Mouse (Mus musculus): ENCODE results near the gene Lsamp. TPM values are rescaled to one million over a fixed set of nuclear protein-coding genes. Genes with fewer than 3 reads are reported as not detected.

Lsamp gene
- polyA plus RNA-seq, 1 experiment: 0.04 TPM

GRCm38 (mm10) chr16:40974084-40974483 lies 989.9 kb downstream of the Lsamp start:
- H3K4me1 ChIP-seq (ENCODE audit: control insufficient read depth, insufficient read depth, insufficient read length): no peaks in the 10 kb centered on the region

GRCm38 (mm10) chr16:40983026-40983425 lies 998.9 kb downstream of the Lsamp start:
- H3K27me3 ChIP-seq (ENCODE audit: control insufficient read depth, insufficient read depth, low read length): no peaks in the 10 kb centered on the region
- no peak for TF ChIP-seq POLR2A (IDR thresholded peaks at IDR 0.05; ENCODE audit: low read depth, low read length)
- no peak for TF ChIP-seq CTCF (IDR thresholded peaks at IDR 0.05; ENCODE audit: extremely low read depth, insufficient read depth, insufficient read length, insufficient replicate concordance)
- no peak overlapping the region for H3K4me3 ChIP-seq (ENCODE audit: extremely low read depth, insufficient read depth, insufficient read length)
- no peak for DNase-seq (ENCODE audit: low read depth in 1 of 2, low spot score in 2 of 2)
- H3K36me3 ChIP-seq (ENCODE audit: control insufficient read depth, insufficient read depth, low read length): no peaks in the 10 kb centered on the region
- WGBS: 72% methylated on average over 3 of the region's 3 CpGs
- no peak overlapping the region for H3K27ac ChIP-seq (ENCODE audit: insufficient read depth, low read length)
- H3K4me1 ChIP-seq (ENCODE audit: control insufficient read depth, insufficient read depth, insufficient read length): no peaks in the 10 kb centered on the region

More at GRCm38 (mm10) chr16:40974084-40974483, 989.9 kb downstream of the Lsamp start:
- Histone ChIP-seq H3K4me3 (ENCODE audit: extremely low read depth, insufficient read depth, insufficient read length) (no peak overlapping the region), H3K27ac (ENCODE audit: insufficient read depth, low read length) (no peak overlapping the region), H3K27me3 (ENCODE audit: control insufficient read depth, insufficient read depth, low read length) (no peaks in the 10 kb centered on the region), H3K36me3 (ENCODE audit: control insufficient read depth, insufficient read depth, low read length) (no peaks in the 10 kb centered on the region)
- TF ChIP-seq CTCF (IDR thresholded peaks at IDR 0.05; ENCODE audit: extremely low read depth, insufficient read depth, insufficient read length, insufficient replicate concordance) (no peak), POLR2A (IDR thresholded peaks at IDR 0.05; ENCODE audit: low read depth, low read length) (no peak)
- no peak for DNase-seq (ENCODE audit: low read depth in 1 of 2, low spot score in 2 of 2)
- WGBS: 68% methylated on average over 2 of the region's 2 CpGs

- TF ChIP-seq CTCF (IDR thresholded peaks at IDR 0.05; ENCODE audit: extremely low read depth, insufficient read depth, insufficient read length, insufficient replicate concordance) (no peak), POLR2A (IDR thresholded peaks at IDR 0.05; ENCODE audit: low read depth, low read length) (no peak)
- 85% methylated on average over 5 of the region's 5 CpGs for WGBS
- H3K27me3 ChIP-seq (ENCODE audit: control insufficient read depth, insufficient read depth, low read length): no peaks in the 10 kb centered on the region
These were observed 1023.4 kb downstream of the Lsamp start for GRCm38 (mm10) chr16:41007569-41007968.

GRCm38 (mm10) chr16:41034746-41035145 lies 1050.6 kb downstream of the Lsamp start:
- H3K27ac ChIP-seq (ENCODE audit: insufficient read depth, low read length): no peak overlapping the region
- H3K27me3 ChIP-seq (ENCODE audit: control insufficient read depth, insufficient read depth, low read length): no peaks in the 10 kb centered on the region
- no peak for TF ChIP-seq CTCF (IDR thresholded peaks at IDR 0.05; ENCODE audit: extremely low read depth, insufficient read depth, insufficient read length, insufficient replicate concordance)
- TF ChIP-seq POLR2A (IDR thresholded peaks at IDR 0.05; ENCODE audit: low read depth, low read length): no peak

More at GRCm38 (mm10) chr16:41007569-41007968, 1023.4 kb downstream of the Lsamp start:
- no peak overlapping the region for H3K27ac ChIP-seq (ENCODE audit: insufficient read depth, low read length)
- no peaks in the 10 kb centered on the region for H3K36me3 ChIP-seq (ENCODE audit: control insufficient read depth, insufficient read depth, low read length)
- H3K4me3 ChIP-seq (ENCODE audit: extremely low read depth, insufficient read depth, insufficient read length): no peak overlapping the region
- DNase-seq (ENCODE audit: low read depth in 1 of 2, low spot score in 2 of 2): no peak
- no peaks in the 10 kb centered on the region for H3K4me1 ChIP-seq (ENCODE audit: control insufficient read depth, insufficient read depth, insufficient read length)

GRCm38 (mm10) chr16:41041686-41042085 lies 1057.5 kb downstream of the Lsamp start:
- Histone ChIP-seq H3K27ac (ENCODE audit: insufficient read depth, low read length) (no peak overlapping the region), H3K36me3 (ENCODE audit: control insufficient read depth, insufficient read depth, low read length) (no peaks in the 10 kb centered on the region), H3K27me3 (ENCODE audit: control insufficient read depth, insufficient read depth, low read length) (no peaks in the 10 kb centered on the region), H3K4me3 (ENCODE audit: extremely low read depth, insufficient read depth, insufficient read length) (no peak overlapping the region), H3K4me1 (ENCODE audit: control insufficient read depth, insufficient read depth, insufficient read length) (no peaks in the 10 kb centered on the region)
- WGBS: 56% methylated on average over 2 of the region's 2 CpGs
- DNase-seq (ENCODE audit: low read depth in 1 of 2, low spot score in 2 of 2): no peak
- TF ChIP-seq CTCF (IDR thresholded peaks at IDR 0.05; ENCODE audit: extremely low read depth, insufficient read depth, insufficient read length, insufficient replicate concordance) (no peak), POLR2A (IDR thresholded peaks at IDR 0.05; ENCODE audit: low read depth, low read length) (no peak)

More at GRCm38 (mm10) chr16:41034746-41035145, 1050.6 kb downstream of the Lsamp start:
- DNase-seq (ENCODE audit: low read depth in 1 of 2, low spot score in 2 of 2): no peak
- Histone ChIP-seq H3K36me3 (ENCODE audit: control insufficient read depth, insufficient read depth, low read length) (no peaks in the 10 kb centered on the region), H3K4me1 (ENCODE audit: control insufficient read depth, insufficient read depth, insufficient read length) (no peaks in the 10 kb centered on the region), H3K4me3 (ENCODE audit: extremely low read depth, insufficient read depth, insufficient read length) (no peak overlapping the region)

GRCm38 (mm10) chr16:41063270-41063857 lies 1079.2 kb downstream of the Lsamp start:
- Histone ChIP-seq H3K27me3 (ENCODE audit: control insufficient read depth, insufficient read depth, low read length) (no peaks in the 10 kb centered on the region), H3K36me3 (ENCODE audit: control insufficient read depth, insufficient read depth, low read length) (no peaks in the 10 kb centered on the region), H3K27ac (ENCODE audit: insufficient read depth, low read length) (no peak overlapping the region), H3K4me3 (ENCODE audit: extremely low read depth, insufficient read depth, insufficient read length) (no peak overlapping the region), H3K4me1 (ENCODE audit: control insufficient read depth, insufficient read depth, insufficient read length) (no peaks in the 10 kb centered on the region)
- TF ChIP-seq POLR2A (IDR thresholded peaks at IDR 0.05; ENCODE audit: low read depth, low read length) (no peak), CTCF (IDR thresholded peaks at IDR 0.05; ENCODE audit: extremely low read depth, insufficient read depth, insufficient read length, insufficient replicate concordance) (no peak)
- 23% methylated on average over 7 of the region's 7 CpGs for WGBS
- no peak for DNase-seq (ENCODE audit: low read depth in 1 of 2, low spot score in 2 of 2)

- no peak overlapping the region for H3K4me3 ChIP-seq (ENCODE audit: extremely low read depth, insufficient read depth, insufficient read length)
- no peaks in the 10 kb centered on the region for H3K27me3 ChIP-seq (ENCODE audit: control insufficient read depth, insufficient read depth, low read length)
- no peak for TF ChIP-seq POLR2A (IDR thresholded peaks at IDR 0.05; ENCODE audit: low read depth, low read length)
- no peak for TF ChIP-seq CTCF (IDR thresholded peaks at IDR 0.05; ENCODE audit: extremely low read depth, insufficient read depth, insufficient read length, insufficient replicate concordance)
- H3K36me3 ChIP-seq (ENCODE audit: control insufficient read depth, insufficient read depth, low read length): no peaks in the 10 kb centered on the region
- no peak overlapping the region for H3K27ac ChIP-seq (ENCODE audit: insufficient read depth, low read length)
- H3K4me1 ChIP-seq (ENCODE audit: control insufficient read depth, insufficient read depth, insufficient read length): no peaks in the 10 kb centered on the region
- no peak for DNase-seq (ENCODE audit: low read depth in 1 of 2, low spot score in 2 of 2)
- 86% methylated on average over 2 of the region's 2 CpGs for WGBS
These were observed 1089.3 kb downstream of the Lsamp start for GRCm38 (mm10) chr16:41073470-41073869.
